Mouse (Mus musculus): ENCODE measurements at regions not wholly inside any gene's neighbourhood (a gene's known extent, or its start where the extent isn't known, plus 50 kb on each side); places are given as distances from the start of the nearest gene placed in this dataset.

- in situ Hi-C loops (cut with MboI; ENCODE audit: unreplicated experiment in 2 of 2) = loop anchor here in 1 of 2 experiments (10.0 kb wide), 1 partner anchor 235 kb away; no protein-coding TSS in a partner anchor
Measured at GRCm38 (mm10) chr3:57910020-57910419, 62.1 kb upstream of the Pfn2 start.

GRCm38 (mm10) chr3:57911831-57912596 is 64.1 kb upstream of the Pfn2 start:
- in situ Hi-C loops (cut with MboI; ENCODE audit: unreplicated experiment in 2 of 2) = loop anchor here in 1 of 2 experiments (10.0 kb wide), 1 partner anchor 237 kb away; no protein-coding TSS in a partner anchor

GRCm38 (mm10) chr3:57912650-57913343 is 64.9 kb upstream of the Pfn2 start:
- in situ Hi-C loops (cut with MboI; ENCODE audit: unreplicated experiment in 2 of 2) = loop anchor here in 1 of 2 experiments (10.0 kb wide), 1 partner anchor 238 kb away; no protein-coding TSS in a partner anchor

GRCm38 (mm10) chr3:57914687-57915086 is 66.8 kb upstream of the Pfn2 start:
- in situ Hi-C loops (cut with MboI; ENCODE audit: unreplicated experiment in 2 of 2) = loop anchor here in 1 of 2 experiments (10.0 kb wide), 1 partner anchor 240 kb away; no protein-coding TSS in a partner anchor

DNA sequence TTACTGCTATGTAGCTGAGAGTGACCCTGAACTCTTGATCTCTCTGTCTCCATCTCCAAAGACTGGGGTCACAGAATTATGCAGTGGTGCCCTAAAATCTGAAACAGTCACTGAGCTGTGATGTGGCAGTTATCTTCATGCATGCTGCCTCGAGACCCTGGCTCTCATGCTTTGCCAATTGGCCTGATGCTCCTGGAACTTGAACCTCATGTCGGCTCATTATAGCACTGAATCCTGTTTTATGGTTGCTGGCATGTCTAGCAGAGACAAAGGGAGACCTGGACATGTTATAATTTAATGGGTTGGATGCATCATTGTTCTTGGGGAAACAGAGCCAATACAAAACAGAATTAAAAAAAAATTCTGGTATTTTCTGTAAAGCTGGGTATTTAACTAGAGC is 71.0 kb upstream of the Pfn2 start:
- in situ Hi-C loops (cut with MboI; ENCODE audit: unreplicated experiment in 2 of 2) = loop anchor here in 1 of 2 experiments (10.0 kb wide), 1 partner anchor 244 kb away; no protein-coding TSS in a partner anchor

DNA sequence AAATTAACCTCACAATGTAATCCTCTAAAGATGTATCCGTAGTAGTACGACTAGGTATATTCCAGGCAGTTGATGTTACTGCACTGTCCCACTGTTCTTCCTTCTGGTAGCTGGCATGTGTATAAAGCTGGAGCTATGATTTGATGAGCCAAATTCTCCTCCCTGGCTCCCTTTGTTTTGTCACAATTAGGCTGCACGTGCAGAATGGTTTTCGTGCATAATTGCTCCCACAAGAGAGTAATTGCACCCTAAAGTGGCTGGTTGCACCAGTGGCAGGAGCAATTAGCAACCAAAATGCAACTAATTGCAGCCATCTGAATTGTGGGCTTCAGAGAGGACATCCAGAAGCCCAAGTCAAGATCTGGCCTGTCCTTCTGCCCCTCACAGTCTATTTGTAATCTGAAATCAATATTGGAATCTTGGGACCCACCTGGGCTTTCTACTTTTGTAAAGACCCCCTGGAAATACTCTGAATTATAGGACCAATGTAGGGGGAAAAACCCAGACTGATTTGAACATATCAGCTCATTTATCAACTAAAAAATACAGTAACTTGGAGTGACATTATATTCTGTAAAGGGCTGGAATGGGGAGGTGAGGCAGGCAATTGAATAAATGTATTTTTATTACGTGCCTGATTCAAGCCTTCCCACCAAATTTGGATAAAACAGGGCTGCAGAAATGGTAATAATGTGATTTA is 71.7 kb upstream of the Pfn2 start:
- in situ Hi-C loops (cut with MboI; ENCODE audit: unreplicated experiment in 2 of 2) = loop anchor here in 1 of 2 experiments (10.0 kb wide), 1 partner anchor 245 kb away; no protein-coding TSS in a partner anchor

DNA sequence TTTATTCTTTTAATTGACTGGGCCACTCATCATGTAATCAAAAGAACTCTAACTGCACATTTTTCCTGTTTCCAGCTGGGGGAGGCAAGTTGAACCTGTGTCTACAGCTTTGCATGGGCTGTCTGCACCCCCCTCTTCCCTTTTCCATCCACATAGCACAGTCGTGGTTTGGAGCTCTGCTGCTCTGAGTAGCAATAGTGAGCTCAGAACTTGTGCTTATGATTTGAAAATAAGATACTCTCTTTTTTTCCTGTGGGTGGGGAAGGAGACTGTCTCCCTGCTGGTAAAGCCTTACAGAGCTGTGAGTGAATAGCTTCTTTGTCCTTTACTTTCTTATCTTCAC is 72.2 kb upstream of the Pfn2 start:
- in situ Hi-C loops (cut with MboI; ENCODE audit: unreplicated experiment in 2 of 2) = no loop called here

- in situ Hi-C loops (cut with MboI; ENCODE audit: unreplicated experiment in 2 of 2) = no loop called here
Measured at GRCm38 (mm10) chr3:57921071-57921882, 73.4 kb upstream of the Pfn2 start.

DNA sequence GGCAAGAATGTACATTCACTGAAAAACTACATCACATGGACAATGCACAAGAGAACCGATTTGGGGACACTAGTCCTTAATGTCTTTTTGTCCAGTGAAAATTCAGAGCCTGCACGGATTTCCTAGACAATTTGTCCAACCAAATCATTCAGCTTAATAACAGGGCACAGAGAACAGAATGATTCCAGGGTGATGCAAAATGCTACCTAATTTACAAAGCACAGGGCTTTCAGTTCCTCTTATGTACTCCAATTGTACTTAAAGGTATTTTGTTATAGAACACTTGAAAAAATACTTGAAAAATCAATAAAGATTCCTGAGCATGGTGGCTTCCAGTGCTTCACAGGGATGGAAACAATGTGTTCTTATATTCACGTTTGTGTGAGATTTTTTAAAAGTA is 75.2 kb upstream of the Pfn2 start:
- in situ Hi-C loops (cut with MboI; ENCODE audit: unreplicated experiment in 2 of 2) = no loop called here

- in situ Hi-C loops (cut with MboI; ENCODE audit: unreplicated experiment in 2 of 2) = loop anchor here in 1 of 2 experiments (25.0 kb wide), 1 partner anchor 271 kb away; the partner anchor contains the start of gene Commd2
Measured at GRCm38 (mm10) chr3:57932657-57933539, 85.0 kb upstream of the Pfn2 start.

DNA sequence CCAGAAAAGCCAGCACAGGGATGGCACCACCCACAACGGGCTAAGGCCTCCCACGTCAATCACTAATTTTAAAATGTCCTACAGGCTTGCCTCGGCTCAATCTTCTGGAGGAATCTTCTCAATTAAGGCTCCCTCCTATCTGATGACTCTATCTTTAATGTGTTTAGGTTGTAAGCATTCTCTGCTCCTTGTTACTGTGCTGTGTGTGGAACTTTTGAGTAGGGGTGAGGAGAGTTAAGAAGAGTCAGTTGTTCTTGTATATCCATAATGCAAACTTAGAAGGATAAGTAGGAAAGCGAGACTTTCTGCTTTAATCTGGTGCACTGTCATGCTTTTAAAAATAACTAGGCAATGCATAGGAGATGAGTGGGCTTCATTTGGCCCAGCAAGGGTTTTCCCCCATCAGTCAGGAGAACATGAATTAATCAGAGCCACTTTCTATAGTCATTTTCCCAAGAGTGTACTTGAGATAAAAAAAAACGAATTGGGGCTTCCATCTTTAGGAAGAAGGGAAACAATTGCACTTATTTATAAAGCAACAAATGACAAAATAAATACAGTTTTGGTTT is 87.2 kb upstream of the Pfn2 start:
- in situ Hi-C loops (cut with MboI; ENCODE audit: unreplicated experiment in 2 of 2) = loop anchor here in 1 of 2 experiments (25.0 kb wide), 1 partner anchor 273 kb away; the partner anchor contains the start of gene Commd2

- in situ Hi-C loops (cut with MboI; ENCODE audit: unreplicated experiment in 2 of 2) = loop anchor here in 1 of 2 experiments (25.0 kb wide), 1 partner anchor 278 kb away; the partner anchor contains the start of gene Commd2
Measured at GRCm38 (mm10) chr3:57940504-57941381, 92.9 kb upstream of the Pfn2 start.

DNA sequence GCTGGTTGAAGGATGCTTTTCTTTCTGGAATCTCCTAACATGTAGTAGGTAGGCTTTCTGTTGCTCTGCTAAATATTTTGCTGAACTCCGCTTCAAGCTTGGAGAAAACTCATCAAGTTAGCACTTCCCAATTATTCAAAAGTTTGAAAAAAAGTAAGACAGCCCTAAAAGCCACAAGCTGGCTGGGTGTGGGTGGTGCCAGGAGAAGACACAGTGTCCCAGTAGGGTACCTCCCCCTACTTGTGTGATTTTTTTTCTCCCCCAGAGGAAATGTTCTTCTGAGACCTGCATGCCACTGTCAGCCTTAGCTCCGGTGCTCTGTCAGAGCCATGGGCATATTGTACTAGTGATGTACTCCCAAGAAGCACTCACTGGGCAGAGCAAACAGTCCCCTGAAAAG is 96.8 kb upstream of the Pfn2 start:
- in situ Hi-C loops (cut with MboI; ENCODE audit: unreplicated experiment in 2 of 2) = loop anchor here in 1 of 2 experiments (25.0 kb wide), 1 partner anchor 282 kb away; the partner anchor contains the start of gene Commd2

GRCm38 (mm10) chr3:57945765-57946164 is 97.9 kb upstream of the Pfn2 start:
- in situ Hi-C loops (cut with MboI; ENCODE audit: unreplicated experiment in 2 of 2) = loop anchor here in 1 of 2 experiments (25.0 kb wide), 1 partner anchor 283 kb away; the partner anchor contains the start of gene Commd2

- in situ Hi-C loops (cut with MboI; ENCODE audit: unreplicated experiment in 2 of 2) = loop anchor here in 1 of 2 experiments (25.0 kb wide), 1 partner anchor 285 kb away; the partner anchor contains the start of gene Commd2
Measured at GRCm38 (mm10) chr3:57947331-57947730, 99.5 kb upstream of the Pfn2 start.

DNA sequence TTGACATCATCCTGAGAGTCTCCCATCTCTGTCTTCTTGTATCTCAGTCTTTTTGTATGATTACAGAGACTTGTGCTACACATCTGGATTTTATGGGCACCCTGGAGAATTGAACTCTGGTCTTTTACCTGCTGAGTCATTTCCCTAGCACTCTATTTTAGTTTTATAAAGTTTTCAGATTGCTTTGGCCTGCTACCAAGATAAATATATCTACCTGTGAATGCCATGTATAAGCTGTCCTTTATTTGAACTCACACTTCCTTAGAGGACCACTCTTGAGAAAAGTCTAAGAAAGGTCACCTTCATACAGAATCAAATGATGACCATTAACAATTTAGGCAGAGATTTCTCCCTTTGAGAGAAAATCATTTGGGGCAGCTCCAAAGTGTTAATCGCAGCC is 100.8 kb upstream of the Pfn2 start:
- in situ Hi-C loops (cut with MboI; ENCODE audit: unreplicated experiment in 2 of 2) = loop anchor here in 1 of 2 experiments (25.0 kb wide), 1 partner anchor 286 kb away; the partner anchor contains the start of gene Commd2

Measured in v-Abl transformed pro-B cells (cell line).